Mouse (Mus musculus) fat pad, adult 2 months (tissue): ENCODE results near the gene Ass1.
"Not testable (repeated sequence)": the region's sequence is repeated elsewhere in the genome, so short reads cannot be mapped to it uniquely, and the experiment has no call there.

ENCODE experiments used
- DNase-seq: peaks from one replicate; pipeline ENCODE4 v3.0.0-alpha.2; 2011; ENCODE audit warnings: low read depth, low spot score; ENCODE audit errors: extremely low read depth

Gene Ass1

GRCm38 (mm10) chr2:31521800-31522335 is 51.9 kb downstream of the Ass1 start:
- DNase-seq, result no peak

DNA sequence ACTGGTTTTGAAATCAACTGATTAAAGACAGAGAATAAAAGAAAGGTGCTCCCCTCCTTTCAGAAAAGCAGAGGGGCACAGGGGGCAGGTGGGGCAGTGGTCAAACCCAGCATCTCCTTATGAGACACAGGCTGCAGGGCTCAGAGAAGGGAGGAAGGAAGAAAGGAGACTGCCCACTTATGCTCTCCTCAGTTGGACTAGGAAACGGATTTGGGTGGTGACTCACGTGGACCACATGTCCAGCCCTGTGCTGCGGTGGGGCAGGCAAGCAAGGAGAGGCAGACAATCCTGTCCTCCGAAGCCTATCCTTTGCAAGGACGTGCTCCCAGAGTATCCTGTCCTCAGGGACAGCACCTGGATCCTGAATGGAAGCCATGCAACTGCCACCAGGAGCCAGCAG is 54.6 kb downstream of the Ass1 start:
- no peak for DNase-seq

DNA sequence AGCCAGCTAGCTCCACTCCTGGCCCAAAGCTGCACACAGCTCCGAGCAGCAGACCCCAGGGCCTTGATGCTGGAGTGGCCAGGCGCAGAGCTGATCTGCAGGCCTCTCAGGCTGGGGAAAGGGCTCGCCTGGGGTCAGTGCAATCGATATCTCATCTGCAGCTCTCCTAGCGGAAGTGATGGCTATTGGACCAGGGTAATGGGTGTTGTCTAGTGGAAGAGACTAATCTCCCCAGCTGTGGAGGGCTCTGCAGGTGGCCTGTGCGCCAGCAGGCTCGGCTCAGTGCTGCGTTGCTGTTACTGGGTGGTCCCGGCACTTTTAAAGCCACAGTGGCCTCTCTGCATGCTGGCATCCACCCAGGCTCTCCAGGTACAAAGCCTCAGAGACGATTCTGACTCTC is 55.8 kb downstream of the Ass1 start:
- no peak for DNase-seq

- no peak for DNase-seq
Observed at GRCm38 (mm10) chr2:31530201-31530600, 60.2 kb downstream of the Ass1 start.

- no peak for DNase-seq
Observed at GRCm38 (mm10) chr2:31537054-31537453, 67.0 kb downstream of the Ass1 start.

- no peak for DNase-seq
Observed at GRCm38 (mm10) chr2:31538745-31539144, 68.7 kb downstream of the Ass1 start.

GRCm38 (mm10) chr2:31541581-31541980 is 71.6 kb downstream of the Ass1 start:
- DNase-seq, result peak; percentile 25

GRCm38 (mm10) chr2:31547726-31548125 is 77.7 kb downstream of the Ass1 start:
- no peak for DNase-seq

DNA sequence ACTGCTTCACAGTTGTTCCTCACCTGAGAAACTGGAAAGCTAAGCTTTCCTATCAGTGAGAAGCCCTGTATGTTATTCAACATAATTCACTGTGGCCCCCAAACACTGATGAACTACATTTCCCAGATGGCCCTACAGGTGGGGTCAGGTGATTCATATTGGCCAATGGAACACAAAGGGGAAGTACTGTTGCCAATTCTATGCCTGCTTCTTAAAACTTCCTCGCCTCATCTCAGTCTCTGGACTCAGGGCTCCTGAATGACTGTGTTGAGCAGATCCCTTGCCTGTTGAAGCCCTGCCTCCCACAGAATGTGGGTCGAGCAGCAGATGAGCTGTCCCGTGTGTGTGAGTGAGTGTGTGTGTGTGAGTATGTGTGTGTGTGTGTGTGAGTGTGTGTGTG is 80.5 kb downstream of the Ass1 start:
- no peak for DNase-seq

DNA sequence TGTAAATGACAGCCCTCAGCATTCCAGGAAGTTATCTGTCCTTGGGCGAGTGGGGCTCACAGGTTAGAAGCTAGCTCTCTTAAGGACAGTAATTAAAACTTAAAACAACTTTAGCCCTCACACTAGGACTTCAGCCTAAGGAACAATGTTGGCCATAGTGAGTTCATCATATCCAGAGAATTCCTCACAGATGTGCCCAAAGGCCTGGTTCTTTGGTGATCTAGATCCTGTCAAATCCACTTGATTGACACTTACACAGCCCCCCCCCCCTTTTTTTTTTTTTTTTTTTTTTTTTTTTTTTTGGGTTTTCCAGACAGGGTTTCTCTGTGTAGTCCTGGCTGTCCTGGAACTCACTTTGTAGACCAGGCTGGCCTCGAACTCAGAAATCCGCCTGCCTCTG is 81.3 kb downstream of the Ass1 start:
- not testable (repeated sequence) for DNase-seq

GRCm38 (mm10) chr2:31551971-31552370 is 82.0 kb downstream of the Ass1 start:
- DNase-seq, result no peak

- no peak for DNase-seq
Observed at GRCm38 (mm10) chr2:31554619-31555018, 84.6 kb downstream of the Ass1 start.
